Mouse (Mus musculus): Measurements from ENCODE around the gene Mpped2. TPM values are rescaled to one million over a fixed set of nuclear protein-coding genes. Genes with fewer than 3 reads are reported as not detected.

The Mpped2 gene
- polyA plus RNA-seq, 1 experiment = 7.6 TPM

DNA sequence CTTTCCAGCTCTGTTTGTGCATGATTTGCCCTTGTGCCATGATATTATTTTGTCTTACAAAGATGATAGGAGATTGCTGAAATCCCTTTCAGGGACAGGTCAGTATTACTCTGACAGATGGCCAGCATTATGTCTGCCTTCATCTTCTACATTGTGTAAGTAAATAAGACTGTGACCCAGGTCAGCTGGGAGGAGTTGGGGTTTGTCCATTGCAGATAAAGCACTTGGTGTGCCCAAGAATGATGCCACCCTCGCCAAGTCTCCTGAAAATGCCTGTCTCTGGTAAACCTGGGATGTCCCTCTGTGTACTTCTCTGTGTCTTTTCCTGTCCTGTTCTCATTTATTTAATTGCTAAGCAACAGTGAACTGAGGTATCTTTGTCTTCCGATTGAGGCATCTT lies 177.8 kb downstream of the Mpped2 start:
- no peak for TF ChIP-seq EP300 (IDR thresholded peaks at IDR 0.05; ENCODE audit: insufficient read depth, low read depth, low read length)
- TF ChIP-seq CTCF (IDR thresholded peaks at IDR 0.05; ENCODE audit: low read depth, low read length) = no peak
- TF ChIP-seq POLR2A (IDR thresholded peaks at IDR 0.05; ENCODE audit: insufficient read depth, low read length) = no peak

DNA sequence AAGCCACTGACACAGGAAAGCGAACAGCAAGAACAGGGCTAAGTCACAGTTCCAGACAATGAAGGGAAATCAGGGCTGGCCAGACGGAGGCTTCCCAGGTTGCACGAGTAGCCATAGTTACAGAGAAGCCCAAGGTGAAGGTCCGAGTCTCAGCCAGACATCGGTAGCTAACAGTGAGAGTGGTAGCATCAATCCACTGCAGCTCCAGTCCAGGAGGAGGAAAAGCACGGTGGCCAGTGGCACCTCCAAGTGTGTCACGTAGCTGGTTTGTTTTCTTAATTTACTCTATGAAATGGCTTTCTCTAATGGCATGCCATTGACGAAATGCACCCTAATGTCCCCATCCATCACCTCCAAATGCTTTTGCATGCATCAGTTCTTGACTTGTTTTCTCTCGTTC lies 180.1 kb downstream of the Mpped2 start:
- H3K27me3 ChIP-seq (ENCODE audit: control insufficient read depth, insufficient read depth, low read length, poor library complexity, severe bottlenecking) = no peaks in the 10 kb centered on the region
- H3K4me3 ChIP-seq (ENCODE audit: low read depth, low read length) = no peak overlapping the region
- no peaks in the 10 kb centered on the region for H3K36me3 ChIP-seq (ENCODE audit: control insufficient read depth, insufficient read depth, low read length, poor library complexity, severe bottlenecking)
- H3K27ac ChIP-seq (ENCODE audit: insufficient read depth, low read length) = no peak overlapping the region
- no peak overlapping the region for H3K9ac ChIP-seq (ENCODE audit: low read depth, poor library complexity, severe bottlenecking)
- no peaks in the 10 kb centered on the region for H3K4me1 ChIP-seq (ENCODE audit: control insufficient read depth, insufficient read depth, low read length)
- TF ChIP-seq EP300 (IDR thresholded peaks at IDR 0.05; ENCODE audit: insufficient read depth, low read depth, low read length) (no peak), POLR2A (IDR thresholded peaks at IDR 0.05; ENCODE audit: insufficient read depth, low read length) (no peak), CTCF (IDR thresholded peaks at IDR 0.05; ENCODE audit: low read depth, low read length) (no peak)
- H3K9me3 ChIP-seq (replicated peaks; ENCODE audit: control insufficient read depth, insufficient read depth, low read length, poor library complexity, severe bottlenecking) = no peaks in the 10 kb centered on the region

More for the DNA sequence above, 177.8 kb downstream of the Mpped2 start:
- H3K36me3 ChIP-seq (ENCODE audit: control insufficient read depth, insufficient read depth, low read length, poor library complexity, severe bottlenecking) = no peaks in the 10 kb centered on the region
- no peak overlapping the region for H3K9ac ChIP-seq (ENCODE audit: low read depth, poor library complexity, severe bottlenecking)
- H3K27ac ChIP-seq (ENCODE audit: insufficient read depth, low read length) = no peak overlapping the region
- H3K27me3 ChIP-seq (ENCODE audit: control insufficient read depth, insufficient read depth, low read length, poor library complexity, severe bottlenecking) = no peaks in the 10 kb centered on the region
- no peak overlapping the region for H3K4me3 ChIP-seq (ENCODE audit: low read depth, low read length)
- no peaks in the 10 kb centered on the region for H3K9me3 ChIP-seq (replicated peaks; ENCODE audit: control insufficient read depth, insufficient read depth, low read length, poor library complexity, severe bottlenecking)
- H3K4me1 ChIP-seq (ENCODE audit: control insufficient read depth, insufficient read depth, low read length) = no peaks in the 10 kb centered on the region

DNA sequence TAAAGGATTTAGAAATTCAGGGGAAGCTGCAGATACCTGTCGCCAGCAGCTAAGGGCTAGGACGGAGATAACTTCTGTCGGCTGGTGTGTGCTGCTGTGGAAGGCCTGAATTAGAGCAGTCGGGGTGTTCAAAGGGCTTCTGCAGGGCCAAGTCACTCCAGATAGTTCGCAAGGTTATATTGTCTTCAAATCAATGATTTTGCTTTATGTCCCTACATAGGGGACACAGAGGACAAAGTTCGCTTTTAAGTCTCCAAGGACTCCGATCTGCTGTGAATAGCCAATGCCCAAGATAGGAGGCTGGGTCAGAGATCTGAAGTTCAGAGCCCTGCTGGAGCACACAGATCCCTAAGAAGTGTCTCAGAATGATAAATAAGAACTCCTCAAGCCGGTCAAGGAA lies 190.3 kb downstream of the Mpped2 start:
- no peaks in the 10 kb centered on the region for H3K9me3 ChIP-seq (replicated peaks; ENCODE audit: control insufficient read depth, insufficient read depth, low read length, poor library complexity, severe bottlenecking)
- no peaks in the 10 kb centered on the region for H3K36me3 ChIP-seq (ENCODE audit: control insufficient read depth, insufficient read depth, low read length, poor library complexity, severe bottlenecking)
- H3K9ac ChIP-seq (ENCODE audit: low read depth, poor library complexity, severe bottlenecking) = no peak overlapping the region
- no peak overlapping the region for H3K27ac ChIP-seq (ENCODE audit: insufficient read depth, low read length)
- H3K27me3 ChIP-seq (ENCODE audit: control insufficient read depth, insufficient read depth, low read length, poor library complexity, severe bottlenecking) = no peaks in the 10 kb centered on the region
- H3K4me1 ChIP-seq (ENCODE audit: control insufficient read depth, insufficient read depth, low read length) = no peaks in the 10 kb centered on the region
- TF ChIP-seq CTCF (IDR thresholded peaks at IDR 0.05; ENCODE audit: low read depth, low read length) (no peak), EP300 (IDR thresholded peaks at IDR 0.05; ENCODE audit: insufficient read depth, low read depth, low read length) (no peak), POLR2A (IDR thresholded peaks at IDR 0.05; ENCODE audit: insufficient read depth, low read length) (no peak)
- no peak overlapping the region for H3K4me3 ChIP-seq (ENCODE audit: low read depth, low read length)

DNA sequence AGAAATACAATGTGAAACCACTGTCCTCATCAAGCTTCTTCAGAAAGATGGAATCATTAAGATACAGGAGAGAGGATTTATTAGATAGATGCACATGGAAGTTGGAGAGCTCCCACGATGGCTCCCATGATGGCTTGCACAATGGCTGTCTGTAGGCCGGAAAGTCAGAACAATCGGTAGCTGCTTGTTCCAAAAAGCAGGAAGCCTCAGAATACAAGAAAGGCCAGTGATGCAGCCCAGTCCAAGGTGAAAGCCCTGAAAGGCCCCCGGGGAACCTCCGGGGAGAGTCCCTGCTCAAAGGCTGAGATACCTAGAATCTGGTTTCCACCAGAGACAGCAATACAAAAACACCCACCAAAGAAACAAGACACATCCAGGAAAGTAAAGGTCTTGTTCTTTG lies 195.1 kb downstream of the Mpped2 start:
- H3K4me1 ChIP-seq (ENCODE audit: control insufficient read depth, insufficient read depth, low read length) = no peaks in the 10 kb centered on the region
- TF ChIP-seq EP300 (IDR thresholded peaks at IDR 0.05; ENCODE audit: insufficient read depth, low read depth, low read length) (no peak), CTCF (IDR thresholded peaks at IDR 0.05; ENCODE audit: low read depth, low read length) (no peak), POLR2A (IDR thresholded peaks at IDR 0.05; ENCODE audit: insufficient read depth, low read length) (no peak)

DNA sequence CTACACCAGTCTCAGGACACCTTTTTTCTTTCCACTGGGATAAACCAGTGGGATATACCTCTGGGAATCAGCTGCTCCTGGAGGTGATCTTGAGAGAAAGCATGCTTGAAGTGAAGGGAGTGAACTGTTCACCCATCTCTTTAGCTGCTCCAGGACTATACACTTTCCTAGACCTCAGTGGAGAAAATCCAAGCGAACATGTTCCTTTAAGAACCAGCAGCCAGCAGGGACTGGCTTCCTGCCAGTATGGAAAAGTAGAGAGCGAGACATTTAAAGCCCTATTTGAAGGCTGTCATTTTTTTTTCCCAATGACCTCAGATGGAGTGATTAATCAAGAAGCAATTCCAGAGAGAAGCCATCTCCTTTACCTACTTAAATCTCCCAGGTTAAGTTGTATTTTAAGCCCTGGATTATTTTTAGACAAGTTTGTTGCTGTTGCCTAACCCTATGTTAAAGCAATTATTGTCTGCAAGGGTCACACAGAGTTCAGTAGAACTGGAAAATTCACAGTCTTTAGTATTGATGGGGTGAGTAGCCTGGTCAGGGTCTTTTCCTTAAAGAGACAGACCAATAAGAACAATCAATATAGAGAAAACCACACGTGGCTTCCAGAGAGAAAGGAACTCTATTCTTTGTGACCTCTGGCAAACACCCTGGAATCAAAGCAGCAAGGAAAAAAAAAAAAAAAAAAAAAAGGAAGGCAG lies 196.4 kb downstream of the Mpped2 start:
- Histone ChIP-seq H3K27ac (ENCODE audit: insufficient read depth, low read length) (no peak overlapping the region), H3K9ac (ENCODE audit: low read depth, poor library complexity, severe bottlenecking) (no peak overlapping the region), H3K4me3 (ENCODE audit: low read depth, low read length) (no peak overlapping the region), H3K36me3 (ENCODE audit: control insufficient read depth, insufficient read depth, low read length, poor library complexity, severe bottlenecking) (no peaks in the 10 kb centered on the region), H3K4me1 (ENCODE audit: control insufficient read depth, insufficient read depth, low read length) (no peaks in the 10 kb centered on the region), H3K27me3 (ENCODE audit: control insufficient read depth, insufficient read depth, low read length, poor library complexity, severe bottlenecking) (no peaks in the 10 kb centered on the region), H3K9me3 (replicated peaks; ENCODE audit: control insufficient read depth, insufficient read depth, low read length, poor library complexity, severe bottlenecking) (no peaks in the 10 kb centered on the region)
- no peak for TF ChIP-seq POLR2A (IDR thresholded peaks at IDR 0.05; ENCODE audit: insufficient read depth, low read length)
- no peak for TF ChIP-seq EP300 (IDR thresholded peaks at IDR 0.05; ENCODE audit: insufficient read depth, low read depth, low read length)
- no peak for TF ChIP-seq CTCF (IDR thresholded peaks at IDR 0.05; ENCODE audit: low read depth, low read length)

More for the DNA sequence above, 195.1 kb downstream of the Mpped2 start:
- no peak overlapping the region for H3K9ac ChIP-seq (ENCODE audit: low read depth, poor library complexity, severe bottlenecking)
- no peaks in the 10 kb centered on the region for H3K9me3 ChIP-seq (replicated peaks; ENCODE audit: control insufficient read depth, insufficient read depth, low read length, poor library complexity, severe bottlenecking)
- H3K4me3 ChIP-seq (ENCODE audit: low read depth, low read length) = no peak overlapping the region
- no peaks in the 10 kb centered on the region for H3K27me3 ChIP-seq (ENCODE audit: control insufficient read depth, insufficient read depth, low read length, poor library complexity, severe bottlenecking)
- H3K27ac ChIP-seq (ENCODE audit: insufficient read depth, low read length) = no peak overlapping the region
- H3K36me3 ChIP-seq (ENCODE audit: control insufficient read depth, insufficient read depth, low read length, poor library complexity, severe bottlenecking) = no peaks in the 10 kb centered on the region

DNA sequence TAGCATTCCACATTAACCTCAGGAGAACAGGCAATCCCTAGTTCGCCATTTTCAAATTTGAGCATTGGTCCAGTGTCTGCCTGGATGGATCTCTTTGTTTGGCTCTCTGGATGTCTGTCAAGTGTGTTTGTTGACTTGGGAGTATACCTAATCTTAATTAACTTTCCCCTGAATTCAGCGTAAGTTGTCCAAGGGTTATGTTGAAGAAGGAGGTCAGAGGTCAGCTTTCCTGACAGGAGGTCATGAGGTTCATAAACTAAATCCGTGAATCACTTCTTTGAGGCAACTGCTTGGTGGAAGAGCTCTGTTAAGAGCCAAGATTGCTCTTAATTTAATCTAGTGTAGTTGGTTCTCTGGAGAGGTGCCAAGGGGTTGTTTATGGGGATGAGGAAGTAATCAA lies 200.3 kb downstream of the Mpped2 start:
- Histone ChIP-seq H3K4me1 (ENCODE audit: control insufficient read depth, insufficient read depth, low read length) (no peaks in the 10 kb centered on the region), H3K9me3 (replicated peaks; ENCODE audit: control insufficient read depth, insufficient read depth, low read length, poor library complexity, severe bottlenecking) (no peaks in the 10 kb centered on the region), H3K27me3 (ENCODE audit: control insufficient read depth, insufficient read depth, low read length, poor library complexity, severe bottlenecking) (no peaks in the 10 kb centered on the region), H3K9ac (ENCODE audit: low read depth, poor library complexity, severe bottlenecking) (no peak overlapping the region), H3K4me3 (ENCODE audit: low read depth, low read length) (no peak overlapping the region), H3K27ac (ENCODE audit: insufficient read depth, low read length) (no peak overlapping the region), H3K36me3 (ENCODE audit: control insufficient read depth, insufficient read depth, low read length, poor library complexity, severe bottlenecking) (no peaks in the 10 kb centered on the region)
- TF ChIP-seq EP300 (IDR thresholded peaks at IDR 0.05; ENCODE audit: insufficient read depth, low read depth, low read length) (no peak), POLR2A (IDR thresholded peaks at IDR 0.05; ENCODE audit: insufficient read depth, low read length) (no peak), CTCF (IDR thresholded peaks at IDR 0.05; ENCODE audit: low read depth, low read length) (no peak)
